Mouse (Mus musculus): ENCODE measurements at regions not wholly inside any gene's neighbourhood (a gene's known extent, or its start where the extent isn't known, plus 50 kb on each side); places are given as distances from the start of the nearest gene placed in this dataset.
"Not testable (repeated sequence)": the region's sequence is repeated elsewhere in the genome, so short reads cannot be mapped to it uniquely, and the experiment has no call there.

DNA sequence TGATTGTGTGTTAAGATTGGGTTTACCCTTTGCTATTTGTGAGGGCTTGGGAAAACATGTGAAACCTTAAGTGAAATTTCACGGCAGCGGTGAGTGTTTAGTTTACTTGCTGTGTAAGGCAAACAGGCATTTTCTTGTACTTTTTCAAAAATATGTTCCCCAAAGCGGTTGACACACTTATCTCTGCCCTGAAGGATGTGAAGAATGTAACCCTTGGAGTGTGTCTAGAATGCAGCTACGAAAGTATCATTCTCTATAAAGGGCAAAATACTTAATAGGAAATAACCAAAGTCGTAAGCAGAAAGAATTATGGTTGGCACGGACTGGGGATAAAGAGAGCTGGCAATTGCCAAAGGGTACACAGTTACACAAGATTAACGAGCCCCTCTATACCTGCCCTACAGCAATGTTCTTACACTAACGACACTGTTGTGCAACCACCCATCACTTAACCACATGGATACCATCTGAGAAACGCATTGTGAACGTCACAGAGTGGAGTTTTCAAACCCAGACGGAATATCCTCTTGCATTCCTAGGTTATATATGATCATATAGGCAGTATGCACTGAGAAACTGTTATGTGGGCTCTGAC is 162.3 kb upstream of the 2610301B20Rik start:
- Histone ChIP-seq H3K4me3 (no peak overlapping the region), H3K27ac (no peak overlapping the region)
- DNase-seq (ENCODE audit: extremely low spot score in 1 of 2, low spot score in 2 of 2), result no peak
- no peak for TF ChIP-seq CTCF (IDR thresholded peaks at IDR 0.05)
- intact Hi-C loops (cut with DNase I), result no loop called here

DNA sequence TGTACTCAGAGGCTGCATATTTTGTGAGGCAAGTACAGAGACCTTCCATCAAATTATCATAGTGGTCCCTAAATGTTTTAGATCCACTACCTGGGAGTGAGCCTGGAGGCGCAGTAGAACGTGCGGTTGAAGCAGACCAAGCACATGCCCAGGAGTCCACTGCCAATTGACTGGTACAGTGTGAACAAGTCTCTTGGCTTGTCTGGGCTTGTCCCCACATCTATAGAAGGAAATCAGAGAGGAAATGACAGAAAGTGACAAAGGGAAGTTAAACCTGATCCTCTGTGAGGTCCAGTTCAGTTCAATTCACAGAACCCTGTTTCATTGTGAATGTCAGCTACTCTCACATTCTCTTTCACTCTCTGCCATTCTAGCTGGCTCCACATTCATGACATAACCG is 151.0 kb upstream of the 2610301B20Rik start:
- H3K27ac ChIP-seq, result no peak overlapping the region
- no peak for DNase-seq (ENCODE audit: extremely low spot score in 1 of 2, low spot score in 2 of 2)
- TF ChIP-seq CTCF (IDR thresholded peaks at IDR 0.05), result no peak

GRCm38 (mm10) chr4:10727894-10728293 is 146.4 kb upstream of the 2610301B20Rik start:
- H3K27ac ChIP-seq, result no peak overlapping the region
- H3K4me3 ChIP-seq, result no peak overlapping the region
- no peak for TF ChIP-seq CTCF (IDR thresholded peaks at IDR 0.05)
- no peak for DNase-seq (ENCODE audit: extremely low spot score in 1 of 2, low spot score in 2 of 2)
- intact Hi-C loops (cut with DNase I), result no loop called here

More for the DNA sequence above, 151.0 kb upstream of the 2610301B20Rik start:
- no peak overlapping the region for H3K4me3 ChIP-seq
- intact Hi-C loops (cut with DNase I), result no loop called here

GRCm38 (mm10) chr4:10745207-10745606 is 129.1 kb upstream of the 2610301B20Rik start:
- no peak overlapping the region for H3K4me3 ChIP-seq
- intact Hi-C loops (cut with DNase I), result no loop called here
- H3K27ac ChIP-seq, result no peak overlapping the region
- no peak for TF ChIP-seq CTCF (IDR thresholded peaks at IDR 0.05)
- no peak for DNase-seq (ENCODE audit: extremely low spot score in 1 of 2, low spot score in 2 of 2)

DNA sequence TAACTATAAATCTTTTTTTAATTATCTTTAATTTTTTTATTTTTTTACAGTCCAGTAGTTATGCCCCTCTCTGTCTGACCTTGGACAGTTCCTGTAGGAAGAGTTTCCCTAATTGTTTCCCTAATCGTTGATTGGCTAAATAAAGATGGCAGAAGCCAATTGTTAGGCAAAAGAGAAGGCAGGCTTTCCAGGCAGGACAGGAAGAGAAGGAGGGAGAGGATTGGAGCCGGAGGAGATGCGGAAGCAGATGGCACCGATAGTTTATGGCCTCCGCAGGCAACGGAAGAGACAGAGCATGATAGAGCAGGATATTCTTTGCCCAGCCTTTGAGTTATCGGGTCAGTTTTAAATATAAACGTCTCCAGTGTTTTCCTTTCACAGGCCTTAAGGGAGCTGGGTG is 125.5 kb upstream of the 2610301B20Rik start:
- intact Hi-C loops (cut with DNase I), result no loop called here
- DNase-seq (ENCODE audit: extremely low spot score in 1 of 2, low spot score in 2 of 2), result no peak
- TF ChIP-seq CTCF (IDR thresholded peaks at IDR 0.05), result no peak
- H3K27ac ChIP-seq, result no peak overlapping the region
- no peak overlapping the region for H3K4me3 ChIP-seq

DNA sequence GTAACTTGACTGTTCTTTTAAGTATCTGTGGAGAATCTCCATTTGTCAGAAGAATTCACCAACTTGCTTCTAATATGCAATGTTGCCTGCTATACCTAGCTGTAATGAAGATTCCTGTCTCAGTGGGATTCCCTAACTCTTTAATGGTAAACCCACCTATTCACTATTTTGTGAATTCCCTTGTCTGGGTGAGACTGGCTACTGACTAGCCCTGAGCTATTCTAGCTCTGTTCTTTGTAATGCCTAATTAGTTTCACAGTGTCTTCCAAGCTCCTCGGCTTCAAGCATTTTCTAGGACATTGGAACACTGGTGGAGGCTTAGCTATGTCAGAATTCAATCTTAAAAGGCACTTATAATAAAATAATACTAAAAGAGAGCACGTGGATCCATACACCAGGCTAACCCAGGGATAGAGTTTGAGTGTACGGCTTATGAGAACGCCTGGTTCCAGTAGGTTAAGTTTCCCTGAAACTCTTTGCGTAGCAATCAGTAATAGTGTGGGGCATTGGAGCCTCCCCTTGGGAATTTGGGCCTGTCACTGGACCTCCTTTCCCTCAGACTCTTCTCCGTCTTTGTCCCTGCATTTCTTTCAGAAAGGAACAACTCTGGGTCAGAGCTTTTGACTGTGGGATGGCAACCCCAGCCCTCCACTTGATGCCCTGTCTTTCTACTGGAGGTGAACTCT is 123.8 kb upstream of the 2610301B20Rik start:
- intact Hi-C loops (cut with DNase I); H3K4me3 ChIP-seq; H3K27ac ChIP-seq; DNase-seq (ENCODE audit: extremely low spot score in 1 of 2, low spot score in 2 of 2): not testable (repeated sequence)

- intact Hi-C loops (cut with DNase I), result no loop called here
- H3K27ac ChIP-seq, result no peak overlapping the region
- H3K4me3 ChIP-seq, result no peak overlapping the region
- TF ChIP-seq CTCF (IDR thresholded peaks at IDR 0.05), result no peak
- no peak for DNase-seq (ENCODE audit: extremely low spot score in 1 of 2, low spot score in 2 of 2)
Observed at GRCm38 (mm10) chr4:10753176-10753575, 121.1 kb upstream of the 2610301B20Rik start.

- DNase-seq (ENCODE audit: extremely low spot score in 1 of 2, low spot score in 2 of 2), result no peak
- intact Hi-C loops (cut with DNase I), result no loop called here
- TF ChIP-seq CTCF (IDR thresholded peaks at IDR 0.05), result no peak
- no peak overlapping the region for H3K27ac ChIP-seq
- H3K4me3 ChIP-seq, result no peak overlapping the region
Observed at GRCm38 (mm10) chr4:10759491-10759890, 114.8 kb upstream of the 2610301B20Rik start.

DNA sequence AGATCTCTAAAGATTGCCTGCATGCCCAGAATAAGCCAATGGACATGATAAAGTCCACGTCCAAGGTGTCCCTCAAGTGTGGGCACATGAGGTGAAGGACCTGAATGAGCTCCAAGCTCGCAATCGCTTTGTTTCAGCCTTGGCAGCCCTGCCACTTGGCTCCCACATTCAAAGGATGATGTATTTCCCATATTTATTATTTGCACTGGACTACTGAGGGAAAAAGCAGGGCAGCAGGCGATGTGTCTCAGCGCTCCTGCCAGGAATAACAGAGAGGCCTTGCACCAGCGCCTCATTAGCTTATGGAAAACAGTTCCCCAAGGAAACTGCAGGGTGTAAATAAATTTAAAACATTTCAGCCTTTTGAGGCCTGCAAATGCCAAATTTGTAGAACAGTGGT is 106.6 kb upstream of the 2610301B20Rik start:
- DNase-seq (ENCODE audit: extremely low spot score in 1 of 2, low spot score in 2 of 2), result no peak
- intact Hi-C loops (cut with DNase I), result no loop called here
- H3K4me3 ChIP-seq, result no peak overlapping the region
- no peak overlapping the region for H3K27ac ChIP-seq
- TF ChIP-seq CTCF (IDR thresholded peaks at IDR 0.05), result no peak

- no peak overlapping the region for H3K27ac ChIP-seq
- no peak for TF ChIP-seq CTCF (IDR thresholded peaks at IDR 0.05)
- intact Hi-C loops (cut with DNase I), result no loop called here
Observed at GRCm38 (mm10) chr4:10770026-10770643, 104.2 kb upstream of the 2610301B20Rik start.

GRCm38 (mm10) chr4:10774557-10775215 is 99.6 kb upstream of the 2610301B20Rik start:
- no peak for TF ChIP-seq CTCF (IDR thresholded peaks at IDR 0.05)
- Histone ChIP-seq H3K4me3 (no peak overlapping the region), H3K27ac (no peak overlapping the region)
- intact Hi-C loops (cut with DNase I), result no loop called here
- no peak for DNase-seq (ENCODE audit: extremely low spot score in 1 of 2, low spot score in 2 of 2)

More at GRCm38 (mm10) chr4:10770026-10770643, 104.2 kb upstream of the 2610301B20Rik start:
- H3K4me3 ChIP-seq, result no peak overlapping the region
- DNase-seq (ENCODE audit: extremely low spot score in 1 of 2, low spot score in 2 of 2), result no peak

- TF ChIP-seq CTCF (IDR thresholded peaks at IDR 0.05), result no peak
- intact Hi-C loops (cut with DNase I), result no loop called here
- no peak for DNase-seq (ENCODE audit: extremely low spot score in 1 of 2, low spot score in 2 of 2)
- Histone ChIP-seq H3K4me3 (no peak overlapping the region), H3K27ac (no peak overlapping the region)
Observed at GRCm38 (mm10) chr4:10786701-10787100, 87.6 kb upstream of the 2610301B20Rik start.
